Mouse (Mus musculus): ENCODE measurements at regions not wholly inside any gene's neighbourhood (a gene's known extent, or its start where the extent isn't known, plus 50 kb on each side); places are given as distances from the start of the nearest gene placed in this dataset.

DNA sequence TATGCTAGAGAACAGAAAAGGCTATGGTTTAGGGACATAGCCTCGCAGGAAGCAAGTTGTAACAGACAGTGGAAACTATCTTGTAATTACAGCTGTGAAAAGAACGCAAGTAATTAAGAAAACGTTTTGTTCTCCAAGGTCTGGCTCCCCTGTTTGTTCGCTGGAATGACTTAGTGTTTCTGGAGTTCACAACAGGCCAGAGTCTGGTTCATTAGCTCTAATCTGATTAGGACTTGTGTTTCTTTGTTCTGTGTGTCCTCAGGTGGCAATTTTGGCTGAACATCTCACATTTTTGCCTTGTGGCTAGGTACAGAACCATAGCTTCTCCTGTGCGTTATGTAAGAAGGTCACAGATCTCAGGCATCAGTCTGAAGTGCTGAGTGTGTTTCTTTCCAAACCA is 141.7 kb upstream of the Sgk1 start:
- DNase-seq, result no peak

- DNase-seq, result no peak
Measured at GRCm38 (mm10) chr10:21741575-21741974, 140.4 kb upstream of the Sgk1 start.

- DNase-seq, result no peak
Measured at GRCm38 (mm10) chr10:21741976-21742745, 139.8 kb upstream of the Sgk1 start.

GRCm38 (mm10) chr10:21743396-21743795 is 138.6 kb upstream of the Sgk1 start:
- DNase-seq, result no peak

DNA sequence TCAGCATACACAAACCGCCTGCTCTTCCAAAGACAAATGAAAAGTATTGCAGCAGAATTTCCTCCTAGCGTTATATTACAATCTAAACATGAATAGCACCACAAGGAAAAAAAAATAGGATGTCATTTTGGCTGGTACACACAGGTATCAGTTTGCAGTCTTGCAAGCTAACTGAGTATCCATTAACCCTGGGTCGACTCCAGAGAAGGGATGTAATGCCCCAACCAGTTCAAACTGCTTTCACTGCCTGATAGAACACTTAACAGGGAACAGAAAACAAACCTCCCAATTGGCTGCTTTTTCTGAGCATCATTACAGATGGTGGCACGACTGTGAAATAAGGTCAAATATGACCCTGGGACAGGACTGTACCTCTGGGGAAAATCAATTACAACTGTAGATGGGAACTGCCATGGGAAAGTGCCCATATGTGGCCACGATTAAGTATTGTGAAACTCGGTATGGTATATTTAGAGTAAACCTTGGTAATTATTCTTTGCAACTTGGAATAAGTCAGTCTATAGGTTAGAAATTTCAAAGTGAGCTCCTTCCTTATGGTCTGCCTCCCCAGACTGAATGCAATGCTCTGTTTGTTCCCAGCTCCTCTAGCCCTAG is 137.5 kb upstream of the Sgk1 start:
- no peak for DNase-seq

DNA sequence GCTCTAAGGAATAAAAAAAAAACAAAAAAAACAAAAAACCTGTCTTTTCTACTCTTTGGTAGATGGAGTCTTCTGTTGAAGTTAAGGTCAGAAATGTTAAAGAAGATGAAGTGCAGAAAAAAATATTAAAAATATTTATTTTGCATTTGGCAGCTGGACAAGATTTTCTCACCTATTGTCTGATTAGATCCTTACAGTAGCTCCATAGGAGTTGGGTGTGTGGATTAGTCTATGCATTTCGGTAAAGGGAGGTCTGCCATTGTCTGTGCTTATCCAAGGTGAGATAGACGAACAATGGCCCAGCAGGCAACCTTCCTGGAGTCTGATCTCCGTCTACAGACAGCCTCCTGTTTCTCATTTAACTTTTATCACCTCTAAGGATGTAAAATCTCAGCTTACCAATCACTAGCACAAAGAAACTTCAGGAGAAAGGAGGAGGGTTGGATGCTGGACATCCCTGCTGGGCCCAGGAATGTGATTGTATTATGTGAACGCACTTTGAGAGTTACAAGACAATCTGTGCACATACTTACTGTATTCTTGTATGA is 136.0 kb upstream of the Sgk1 start:
- DNase-seq, result no peak

DNA sequence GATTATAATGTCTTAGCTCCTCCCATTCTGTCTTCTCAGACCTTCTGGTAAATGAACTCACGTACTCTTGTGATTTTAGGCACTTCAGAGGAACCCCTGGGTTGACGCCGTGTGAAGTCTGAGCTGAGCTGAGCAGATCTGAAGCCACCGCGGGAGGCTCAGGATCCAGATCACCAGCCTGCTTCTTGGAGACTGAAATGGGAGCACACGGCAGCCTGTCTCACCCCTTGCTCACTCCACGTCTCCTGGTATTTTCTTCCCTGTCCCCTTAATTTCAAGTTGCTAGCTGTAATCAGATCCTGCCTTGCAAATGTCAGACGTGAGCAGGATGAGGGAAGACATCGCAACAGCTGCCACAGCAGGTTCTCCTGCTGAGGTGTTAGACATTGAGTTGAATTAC is 135.3 kb upstream of the Sgk1 start:
- no peak for DNase-seq

DNA sequence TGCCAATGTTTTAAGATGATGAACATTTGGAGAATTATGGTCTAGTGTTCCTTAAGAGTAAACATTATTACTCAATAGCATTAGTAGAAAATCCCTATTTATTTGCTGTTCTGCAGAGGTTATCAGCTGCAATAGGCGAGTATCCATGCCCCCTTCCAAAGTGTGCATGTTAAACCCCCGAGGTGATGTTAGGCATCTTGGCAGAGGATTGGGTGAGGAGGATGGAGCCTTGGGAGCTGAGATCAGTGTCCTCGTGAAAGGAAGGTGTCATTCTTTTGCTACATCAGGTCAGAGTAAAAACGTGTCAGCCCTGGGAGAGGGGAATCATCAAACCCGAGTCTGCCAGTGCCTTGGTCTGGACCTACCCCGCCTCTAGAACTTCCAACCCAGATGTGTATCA is 130.7 kb upstream of the Sgk1 start:
- no peak for DNase-seq

DNA sequence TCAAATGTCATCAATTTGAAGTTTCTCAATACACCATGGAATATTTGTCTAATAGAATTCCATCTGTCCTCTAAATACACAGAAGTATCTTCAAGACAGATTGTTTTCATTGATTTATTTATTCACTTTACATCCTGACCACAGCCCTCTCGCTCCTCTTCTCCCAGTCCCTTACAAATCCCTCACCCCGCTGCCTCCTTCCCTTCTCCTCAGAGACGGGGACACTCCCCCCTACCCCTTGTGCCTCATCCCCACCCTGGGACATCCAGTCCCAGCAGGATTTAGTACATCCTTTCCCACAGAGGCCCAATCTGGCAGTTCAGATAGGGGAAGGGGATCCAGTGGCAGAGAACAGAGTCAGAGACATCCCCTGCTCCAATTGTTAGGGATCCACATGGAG is 129.6 kb upstream of the Sgk1 start:
- DNase-seq, result no peak

DNA sequence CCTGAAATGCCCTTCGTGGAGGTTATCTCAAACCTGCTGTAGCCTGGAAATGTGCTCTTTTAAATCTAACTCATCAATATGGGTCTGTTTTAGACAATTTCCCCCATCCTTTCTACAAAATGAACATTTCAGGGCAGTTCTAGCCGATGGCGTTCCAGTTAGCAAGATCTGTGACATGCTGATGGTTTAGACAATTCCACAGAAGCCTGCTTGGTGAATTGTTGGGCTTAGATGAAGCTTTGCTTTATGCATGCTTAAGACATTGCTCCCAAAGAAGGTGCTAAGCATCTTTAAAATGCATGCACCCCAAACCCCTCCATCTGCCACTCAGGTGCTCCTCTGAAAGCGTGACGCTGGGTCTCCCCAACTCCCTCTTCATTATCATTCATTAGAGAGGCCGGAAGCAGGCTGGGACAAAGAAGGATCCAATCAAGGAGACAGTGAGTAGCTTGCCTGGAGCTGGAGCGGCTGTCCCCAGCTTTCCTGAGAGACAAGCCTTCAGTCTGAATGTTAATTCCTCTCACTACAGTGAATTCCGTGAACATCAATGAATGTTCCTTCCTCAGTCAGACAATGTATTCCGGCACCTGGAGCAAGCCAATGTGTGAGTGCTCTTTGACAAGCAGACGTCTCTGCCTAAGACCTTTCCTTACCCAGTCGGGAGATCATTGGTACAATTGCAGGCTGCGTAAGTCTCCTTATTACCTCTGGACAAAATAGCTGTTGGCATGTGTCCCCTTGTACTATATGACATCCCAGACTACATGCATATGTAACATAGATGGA is 127.0 kb upstream of the Sgk1 start:
- no peak for DNase-seq

- no peak for DNase-seq
Measured at GRCm38 (mm10) chr10:21755717-21756116, 126.3 kb upstream of the Sgk1 start.

DNA sequence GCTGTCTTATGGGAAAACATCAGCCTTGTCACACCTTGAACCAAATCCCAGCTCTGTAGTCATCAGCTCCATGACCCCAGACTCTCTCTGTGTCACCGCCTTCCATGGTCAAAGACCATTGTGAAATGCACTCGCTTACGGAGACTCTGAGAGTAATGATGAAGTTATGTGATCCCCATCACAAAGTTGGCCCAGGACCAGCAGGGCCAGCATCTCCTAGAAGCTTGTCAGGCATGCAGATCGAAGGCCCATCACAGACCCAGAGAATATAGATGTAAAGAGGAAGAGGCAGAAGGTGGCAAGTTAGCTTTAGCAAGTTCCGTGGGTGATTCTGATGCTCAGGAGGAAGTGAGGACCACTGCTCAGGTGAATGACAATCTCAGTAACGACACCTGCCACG is 125.2 kb upstream of the Sgk1 start:
- DNase-seq, result no peak

GRCm38 (mm10) chr10:21758122-21758521 is 123.9 kb upstream of the Sgk1 start:
- no peak for DNase-seq

DNA sequence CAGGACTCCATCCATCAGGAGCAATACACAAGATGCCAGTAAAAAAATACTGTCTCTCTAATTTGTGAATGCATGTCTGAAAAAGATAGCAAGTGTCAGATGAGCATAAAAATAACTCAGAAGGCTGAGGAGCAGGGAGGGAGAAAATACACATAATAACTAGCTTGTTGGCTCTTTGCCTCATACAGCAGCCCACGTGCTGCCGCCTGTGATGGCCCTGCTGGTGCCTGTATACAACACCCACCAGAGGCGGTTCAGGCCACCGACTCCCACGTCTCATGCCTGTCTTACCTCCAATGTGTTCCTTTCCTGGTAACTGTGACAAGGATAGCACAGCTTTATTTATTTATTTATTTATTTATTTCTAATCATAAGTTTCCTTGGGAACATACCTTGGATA is 119.5 kb upstream of the Sgk1 start:
- no peak for DNase-seq

GRCm38 (mm10) chr10:21763017-21763964 is 118.7 kb upstream of the Sgk1 start:
- no peak for DNase-seq

- no peak for DNase-seq
Measured at GRCm38 (mm10) chr10:21764090-21764489, 117.9 kb upstream of the Sgk1 start.

GRCm38 (mm10) chr10:21764891-21765290 is 117.1 kb upstream of the Sgk1 start:
- DNase-seq, result no peak

DNA sequence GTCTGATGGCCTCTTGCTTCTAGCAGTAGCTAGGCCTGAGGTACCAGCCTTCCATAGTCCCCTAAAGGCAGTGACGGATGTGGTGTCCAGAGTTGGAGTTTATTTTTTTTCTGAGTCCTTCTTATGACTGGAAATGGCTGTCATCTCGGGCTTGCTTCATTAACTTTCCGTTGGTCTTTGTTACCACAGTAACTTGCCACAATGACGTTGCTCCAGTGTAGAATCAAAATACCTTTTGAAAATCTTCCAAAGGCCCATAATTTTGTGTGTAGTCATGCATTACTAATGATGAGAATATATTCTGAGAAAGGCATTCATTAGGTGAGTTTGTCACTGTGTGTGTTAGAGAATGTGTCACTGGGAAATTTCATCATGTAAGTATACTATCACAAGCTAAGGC is 108.4 kb upstream of the Sgk1 start:
- no peak for DNase-seq

DNA sequence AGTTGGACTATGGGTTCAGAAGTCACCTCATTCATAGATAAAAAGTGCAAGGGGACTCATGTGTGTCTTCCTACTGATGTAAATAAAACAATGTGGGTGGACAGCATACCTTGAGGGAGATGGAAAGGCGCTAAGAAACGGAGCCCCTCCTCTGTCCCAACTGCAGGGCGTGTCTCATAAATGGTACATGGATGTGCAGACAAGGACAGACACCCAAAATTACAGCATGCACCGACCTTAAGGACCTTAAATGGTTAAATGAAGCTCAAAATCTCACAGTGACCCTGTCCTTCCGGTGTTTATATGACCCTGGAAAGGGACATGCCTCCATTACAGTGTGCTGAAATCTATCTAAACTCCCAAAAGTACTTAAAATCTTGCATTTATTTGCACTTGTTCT is 106.5 kb upstream of the Sgk1 start:
- DNase-seq, result no peak

GRCm38 (mm10) chr10:21775911-21776761 is 105.8 kb upstream of the Sgk1 start:
- DNase-seq, result no peak

DNA sequence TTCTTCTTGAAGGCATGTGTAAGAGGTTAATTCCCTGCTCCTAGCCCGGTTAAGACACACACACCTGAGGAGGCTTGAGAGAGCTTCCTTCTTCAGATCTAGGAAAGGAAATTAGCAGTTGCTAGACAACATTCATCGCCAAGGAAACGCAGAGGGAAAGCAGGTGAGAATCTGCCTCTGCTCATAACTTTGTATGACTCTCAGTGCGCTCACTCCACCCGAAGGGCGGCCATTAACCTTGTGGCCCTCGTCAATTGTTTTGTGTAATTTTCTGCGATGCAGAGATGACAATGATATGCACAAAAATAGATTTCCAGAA is 105.3 kb upstream of the Sgk1 start:
- no peak for DNase-seq

- no peak for DNase-seq
Measured at GRCm38 (mm10) chr10:21777103-21777502, 104.9 kb upstream of the Sgk1 start.
